Mouse (Mus musculus): ENCODE data around the gene Gp1ba. TPM values are rescaled to one million over a fixed set of nuclear protein-coding genes. Genes with fewer than 3 reads are reported as not detected.

Gene Gp1ba
- polyA plus RNA-seq, 1 experiment from 2014 or later: 0.37 TPM

DNA sequence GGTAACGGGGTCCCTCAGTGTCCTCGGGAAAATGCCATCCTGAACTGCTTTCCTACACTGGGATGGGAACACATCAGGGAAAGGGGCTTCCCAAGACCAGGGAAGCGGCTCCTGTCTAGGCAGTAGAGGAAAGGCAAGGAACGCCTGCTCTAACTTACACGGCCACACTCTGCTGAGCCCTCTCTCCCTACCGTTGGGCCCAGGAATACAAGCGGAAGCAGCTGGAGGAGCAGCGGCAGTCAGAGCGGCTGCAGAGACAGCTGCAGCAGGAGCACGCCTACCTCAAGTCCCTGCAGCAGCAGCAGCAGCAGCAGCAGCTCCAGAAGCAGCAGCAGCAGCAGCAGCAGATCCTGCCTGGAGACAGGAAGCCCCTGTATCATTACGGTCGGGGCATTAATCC lies 32.2 kb upstream of the Gp1ba start:
- DNase-seq (ENCODE audit: low spot score): no peak
- H3K4me3 ChIP-seq (ENCODE audit: low read depth, low read length): no peak overlapping the region
- no peak overlapping the region for H3K9ac ChIP-seq (ENCODE audit: low read length)
- H3K4me2 ChIP-seq (ENCODE audit: low read length): no peak overlapping the region
- no peaks in the 10 kb centered on the region for H3K9me3 ChIP-seq (ENCODE audit: control insufficient read depth, low read length)
- H3K36me3 ChIP-seq (ENCODE audit: control insufficient read depth, insufficient read depth, low read length): peaks cover 95% of the 10 kb centered on the region
- WGBS: 71% methylated on average over 12 of the region's 12 CpGs
- no peak overlapping the region for H3K27ac ChIP-seq (ENCODE audit: low read depth)
- no peak for ATAC-seq (replicated peaks; ENCODE audit: low FRiP score, low TSS enrichment, low read depth)
- H3K4me1 ChIP-seq (replicated peaks; ENCODE audit: control insufficient read depth, insufficient read depth, low read length): no peaks in the 10 kb centered on the region
- H3K27me3 ChIP-seq (replicated peaks; ENCODE audit: control insufficient read depth, insufficient read depth, low read length): no peaks in the 10 kb centered on the region

DNA sequence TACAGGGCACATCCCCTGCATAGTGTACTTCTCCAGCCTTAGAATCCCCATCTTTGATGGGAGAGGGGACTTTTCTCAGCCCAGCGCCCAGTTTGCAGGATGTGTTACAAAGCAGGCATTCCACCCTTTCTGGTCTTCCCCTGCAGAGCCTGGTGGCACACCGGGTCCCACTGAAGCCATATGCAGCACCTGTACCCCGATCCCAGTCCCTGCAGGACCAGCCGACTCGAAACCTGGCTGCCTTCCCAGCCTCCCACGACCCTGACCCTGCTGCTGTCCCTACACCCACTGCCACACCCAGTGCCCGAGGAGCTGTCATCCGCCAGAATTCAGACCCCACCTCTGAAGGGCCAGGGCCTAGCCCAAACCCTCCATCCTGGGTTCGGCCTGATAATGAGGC lies 31.3 kb upstream of the Gp1ba start:
- H3K4me3 ChIP-seq (ENCODE audit: low read depth, low read length): no peak overlapping the region
- H3K9me3 ChIP-seq (ENCODE audit: control insufficient read depth, low read length): no peaks in the 10 kb centered on the region
- no peak overlapping the region for H3K9ac ChIP-seq (ENCODE audit: low read length)
- peaks cover 95% of the 10 kb centered on the region for H3K36me3 ChIP-seq (ENCODE audit: control insufficient read depth, insufficient read depth, low read length)
- no peak for DNase-seq (ENCODE audit: low spot score)
- no peak for ATAC-seq (replicated peaks; ENCODE audit: low FRiP score, low TSS enrichment, low read depth)
- H3K4me1 ChIP-seq (replicated peaks; ENCODE audit: control insufficient read depth, insufficient read depth, low read length): no peaks in the 10 kb centered on the region
- no peaks in the 10 kb centered on the region for H3K27me3 ChIP-seq (replicated peaks; ENCODE audit: control insufficient read depth, insufficient read depth, low read length)
- no peak overlapping the region for H3K27ac ChIP-seq (ENCODE audit: low read depth)
- 90% methylated on average over 9 of the region's 9 CpGs for WGBS
- no peak overlapping the region for H3K4me2 ChIP-seq (ENCODE audit: low read length)

DNA sequence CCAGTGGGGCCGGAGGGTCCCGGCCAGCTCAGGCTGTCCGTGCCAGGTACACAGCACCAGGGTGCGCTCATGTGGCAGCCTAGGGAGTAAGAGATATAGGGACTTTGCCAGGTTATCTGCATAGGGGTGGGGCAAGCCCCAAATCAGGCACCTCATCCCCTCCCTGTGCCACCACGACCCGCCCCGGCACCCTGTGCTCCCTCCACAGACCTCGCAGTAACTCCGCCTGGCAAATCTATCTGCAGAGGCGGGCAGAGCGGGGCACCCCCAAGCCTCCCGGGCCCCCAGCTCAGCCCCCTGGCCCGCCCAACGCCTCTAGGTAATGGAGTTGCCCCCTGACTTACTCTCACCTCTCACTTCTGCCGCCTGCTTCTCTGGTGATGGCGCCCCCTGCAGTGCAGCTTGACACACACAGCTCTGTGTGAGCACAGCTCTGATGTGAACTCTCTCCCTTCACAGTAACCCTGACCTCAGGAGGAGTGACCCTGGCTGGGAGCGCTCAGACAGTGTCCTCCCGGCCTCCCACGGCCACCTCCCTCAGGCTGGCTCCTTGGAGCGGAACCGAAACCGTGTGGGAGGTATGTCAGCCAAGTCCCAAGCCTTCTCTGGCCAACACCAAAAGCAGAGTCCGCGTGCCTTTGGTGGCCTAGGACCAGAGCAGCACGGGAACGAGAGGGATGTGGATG lies 30.4 kb upstream of the Gp1ba start:
- Histone ChIP-seq H3K4me1 (replicated peaks; ENCODE audit: control insufficient read depth, insufficient read depth, low read length) (no peaks in the 10 kb centered on the region), H3K36me3 (ENCODE audit: control insufficient read depth, insufficient read depth, low read length) (peaks cover 95% of the 10 kb centered on the region), H3K4me2 (ENCODE audit: low read length) (no peak overlapping the region), H3K4me3 (ENCODE audit: low read depth, low read length) (no peak overlapping the region), H3K9ac (ENCODE audit: low read length) (no peak overlapping the region), H3K27me3 (replicated peaks; ENCODE audit: control insufficient read depth, insufficient read depth, low read length) (no peaks in the 10 kb centered on the region), H3K27ac (ENCODE audit: low read depth) (no peak overlapping the region), H3K9me3 (ENCODE audit: control insufficient read depth, low read length) (no peaks in the 10 kb centered on the region)
- no peak for DNase-seq (ENCODE audit: low spot score)
- WGBS: 89% methylated on average over 26 of the region's 26 CpGs
- ATAC-seq (replicated peaks; ENCODE audit: low FRiP score, low TSS enrichment, low read depth): no peak

DNA sequence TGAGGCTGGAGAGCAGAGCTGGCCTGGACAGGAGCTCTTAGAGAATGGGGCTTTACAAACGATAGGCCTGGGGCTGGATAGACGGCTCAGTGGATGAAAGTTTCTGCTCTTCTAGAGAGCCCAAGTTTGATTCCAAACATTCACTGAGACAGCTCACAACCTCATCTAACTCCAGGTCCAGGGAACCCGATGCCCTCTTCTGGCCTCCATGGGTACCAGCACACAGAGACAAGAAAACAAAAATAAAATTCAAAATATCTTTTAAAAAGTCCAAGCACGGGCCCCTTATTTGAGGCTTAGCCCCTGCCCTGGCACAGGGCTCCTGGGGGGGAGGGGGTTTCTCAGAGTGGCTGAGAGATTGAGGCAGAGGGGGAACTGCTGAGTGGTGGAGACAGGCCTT lies 28.2 kb upstream of the Gp1ba start:
- no peaks in the 10 kb centered on the region for H3K27me3 ChIP-seq (replicated peaks; ENCODE audit: control insufficient read depth, insufficient read depth, low read length)
- H3K4me2 ChIP-seq (ENCODE audit: low read length): no peak overlapping the region
- H3K36me3 ChIP-seq (ENCODE audit: control insufficient read depth, insufficient read depth, low read length): peaks cover 74% of the 10 kb centered on the region
- no peak overlapping the region for H3K9ac ChIP-seq (ENCODE audit: low read length)
- no peak overlapping the region for H3K27ac ChIP-seq (ENCODE audit: low read depth)
- WGBS: 81% methylated on average over 4 of the region's 4 CpGs
- no peak overlapping the region for H3K4me3 ChIP-seq (ENCODE audit: low read depth, low read length)
- no peaks in the 10 kb centered on the region for H3K9me3 ChIP-seq (ENCODE audit: control insufficient read depth, low read length)
- DNase-seq (ENCODE audit: low spot score) (no peak), ATAC-seq (replicated peaks; ENCODE audit: low FRiP score, low TSS enrichment, low read depth) (no peak)
- H3K4me1 ChIP-seq (replicated peaks; ENCODE audit: control insufficient read depth, insufficient read depth, low read length): peaks cover 14% of the 10 kb centered on the region; the same call in 1 of the 2 replicates

DNA sequence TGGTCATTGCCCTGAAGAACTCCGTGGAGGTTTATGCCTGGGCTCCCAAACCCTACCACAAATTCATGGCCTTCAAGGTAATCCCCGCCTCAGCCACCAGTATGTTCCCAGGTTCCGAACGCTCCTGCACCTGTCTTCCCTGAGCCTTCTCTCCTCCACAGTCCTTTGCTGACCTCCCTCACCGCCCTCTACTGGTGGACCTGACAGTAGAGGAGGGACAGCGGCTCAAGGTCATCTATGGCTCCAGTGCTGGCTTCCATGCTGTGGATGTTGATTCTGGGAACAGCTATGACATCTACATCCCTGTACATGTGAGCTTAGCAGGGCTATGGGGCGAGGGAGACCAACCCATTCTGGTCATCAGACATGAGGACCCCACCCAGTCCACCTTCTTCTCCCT lies 26.4 kb upstream of the Gp1ba start:
- Histone ChIP-seq H3K4me2 (ENCODE audit: low read length) (no peak overlapping the region), H3K4me1 (replicated peaks; ENCODE audit: control insufficient read depth, insufficient read depth, low read length) (peaks cover 15% of the 10 kb centered on the region; the same call in 1 of the 2 replicates), H3K27ac (ENCODE audit: low read depth) (no peak overlapping the region), H3K9me3 (ENCODE audit: control insufficient read depth, low read length) (no peaks in the 10 kb centered on the region), H3K4me3 (ENCODE audit: low read depth, low read length) (no peak overlapping the region), H3K9ac (ENCODE audit: low read length) (no peak overlapping the region), H3K27me3 (replicated peaks; ENCODE audit: control insufficient read depth, insufficient read depth, low read length) (no peaks in the 10 kb centered on the region), H3K36me3 (ENCODE audit: control insufficient read depth, insufficient read depth, low read length) (peaks cover 56% of the 10 kb centered on the region)
- ATAC-seq (replicated peaks; ENCODE audit: low FRiP score, low TSS enrichment, low read depth) (no peak), DNase-seq (ENCODE audit: low spot score) (no peak)
- 77% methylated on average over 7 of the region's 7 CpGs for WGBS

DNA sequence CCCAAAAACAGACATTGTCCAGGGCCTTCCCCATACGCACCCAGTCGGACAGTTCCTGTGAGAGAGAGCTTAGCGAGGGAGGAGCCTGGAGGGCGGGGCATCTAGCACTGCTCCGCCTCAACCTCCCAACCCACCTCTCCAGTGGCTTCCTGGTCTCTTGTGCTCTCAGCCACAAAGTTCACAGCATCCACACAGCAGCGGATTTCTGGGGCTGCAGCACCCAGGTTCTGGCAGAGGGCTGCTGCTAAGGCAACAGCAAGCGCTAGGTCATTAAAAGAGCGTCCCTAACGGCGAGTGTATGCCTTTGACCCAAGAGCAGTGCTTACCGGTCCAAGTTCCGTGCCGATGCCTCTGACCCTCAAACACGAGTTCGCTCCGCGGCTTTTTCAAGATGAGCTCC lies 23.8 kb upstream of the Gp1ba start:
- peak overlapping the region; percentile 95 for H3K4me2 ChIP-seq (ENCODE audit: low read length)
- DNase-seq (ENCODE audit: low spot score): peak; percentile 84
- H3K9ac ChIP-seq (ENCODE audit: low read length): peak overlapping the region; percentile 48
- H3K27ac ChIP-seq (ENCODE audit: low read depth): peak overlapping the region; percentile 65
- H3K27me3 ChIP-seq (replicated peaks; ENCODE audit: control insufficient read depth, insufficient read depth, low read length): no peaks in the 10 kb centered on the region
- peaks cover 31% of the 10 kb centered on the region for H3K36me3 ChIP-seq (ENCODE audit: control insufficient read depth, insufficient read depth, low read length)
- no peaks in the 10 kb centered on the region for H3K9me3 ChIP-seq (ENCODE audit: control insufficient read depth, low read length)
- H3K4me1 ChIP-seq (replicated peaks; ENCODE audit: control insufficient read depth, insufficient read depth, low read length): peaks cover 15% of the 10 kb centered on the region; the same call in 1 of the 2 replicates
- WGBS: 2% methylated on average over 17 of the region's 17 CpGs
- ATAC-seq (replicated peaks; ENCODE audit: low FRiP score, low TSS enrichment, low read depth): peak; percentile 85
- peak overlapping the region; percentile 37 for H3K4me3 ChIP-seq (ENCODE audit: low read depth, low read length)

DNA sequence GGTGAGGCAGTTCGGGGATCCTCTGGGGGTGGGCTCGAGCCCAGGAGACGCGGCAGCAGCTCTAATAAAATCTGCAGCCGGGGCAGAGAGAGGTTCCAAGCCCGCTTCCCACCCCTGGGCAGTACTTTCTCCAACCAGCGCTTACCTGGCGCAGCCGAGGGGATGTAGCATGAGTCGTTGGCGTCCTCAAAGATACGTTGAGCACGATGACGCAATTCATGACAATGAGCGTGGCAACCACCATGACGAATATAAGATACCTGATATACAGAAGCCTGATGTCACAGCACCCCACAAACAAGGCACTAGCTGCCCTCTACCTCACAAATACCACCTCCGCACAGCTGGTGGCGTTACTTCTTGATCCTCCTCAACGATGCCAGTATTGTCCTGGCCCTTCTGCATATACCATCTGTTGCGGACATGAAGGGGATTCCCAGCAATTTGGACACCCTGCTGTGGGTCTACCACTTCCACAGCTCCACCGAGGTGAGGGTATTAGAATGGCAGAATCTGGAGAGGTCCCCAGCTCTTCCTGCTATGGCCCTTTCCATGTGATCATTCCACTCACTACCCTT lies 23.3 kb upstream of the Gp1ba start, which contains the start of gene 4930544D05Rik:
Gene 4930544D05Rik (plus strand): TSS at position 333 of the 578 bp plus-strand sequence.
- peak within 1 kb of the TSS; percentile 65 for H3K27ac ChIP-seq (ENCODE audit: low read depth)
- H3K4me2 ChIP-seq (ENCODE audit: low read length): peak within 1 kb of the TSS; percentile 95
- ATAC-seq (replicated peaks; ENCODE audit: low FRiP score, low TSS enrichment, low read depth) (peak; percentile 43), DNase-seq (ENCODE audit: low spot score) (no peak)
- peak within 1 kb of the TSS; percentile 37 for H3K4me3 ChIP-seq (ENCODE audit: low read depth, low read length)
- H3K27me3 ChIP-seq (replicated peaks; ENCODE audit: control insufficient read depth, insufficient read depth, low read length): no peaks in the 10 kb centered on the region
- peaks cover 15% of the 10 kb centered on the region; the same call in 1 of the 2 replicates for H3K4me1 ChIP-seq (replicated peaks; ENCODE audit: control insufficient read depth, insufficient read depth, low read length)
- 14% methylated on average over 21 of the region's 21 CpGs for WGBS
- H3K36me3 ChIP-seq (ENCODE audit: control insufficient read depth, insufficient read depth, low read length): peaks cover 26% of the 10 kb centered on the region
- H3K9ac ChIP-seq (ENCODE audit: low read length): peak within 1 kb of the TSS; percentile 48
- no peaks in the 10 kb centered on the region for H3K9me3 ChIP-seq (ENCODE audit: control insufficient read depth, low read length)

DNA sequence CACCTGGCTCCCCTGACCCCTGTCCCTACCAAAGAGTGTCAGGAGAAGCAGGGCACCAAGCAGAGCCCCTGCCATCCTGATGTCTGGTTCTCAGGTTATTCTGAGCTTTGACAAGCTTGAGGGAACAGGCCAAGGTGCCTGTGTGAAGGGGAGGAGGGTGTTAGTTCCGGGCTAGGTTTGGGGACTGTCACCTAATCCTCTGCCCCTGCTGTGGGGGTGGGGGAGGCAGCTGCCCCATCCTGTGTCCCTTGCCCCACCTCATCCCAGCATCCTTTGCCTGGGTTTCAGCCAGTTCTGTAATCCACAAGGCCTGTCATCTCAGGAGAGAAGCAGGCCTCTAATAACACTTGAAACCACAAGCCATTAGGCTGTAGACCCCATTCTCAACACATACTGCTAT lies 19.8 kb upstream of the Gp1ba start, which contains the start of gene Chrne:
Gene Chrne (minus strand): TSS at position 116 of the 400 bp plus-strand sequence.
- no peak within 1 kb of the TSS for H3K4me2 ChIP-seq (ENCODE audit: low read length)
- ATAC-seq (replicated peaks; ENCODE audit: low FRiP score, low TSS enrichment, low read depth) (no peak), DNase-seq (ENCODE audit: low spot score) (no peak)
- no peaks in the 10 kb centered on the region for H3K27me3 ChIP-seq (replicated peaks; ENCODE audit: control insufficient read depth, insufficient read depth, low read length)
- no peak within 1 kb of the TSS for H3K27ac ChIP-seq (ENCODE audit: low read depth)
- H3K9ac ChIP-seq (ENCODE audit: low read length): no peak within 1 kb of the TSS
- H3K9me3 ChIP-seq (ENCODE audit: control insufficient read depth, low read length): no peaks in the 10 kb centered on the region
- H3K36me3 ChIP-seq (ENCODE audit: control insufficient read depth, insufficient read depth, low read length): no peaks in the 10 kb centered on the region
- WGBS: 45% methylated on average over 1 of the region's 1 CpGs
- H3K4me3 ChIP-seq (ENCODE audit: low read depth, low read length): no peak within 1 kb of the TSS
- peaks cover 15% of the 10 kb centered on the region; the same call in 1 of the 2 replicates for H3K4me1 ChIP-seq (replicated peaks; ENCODE audit: control insufficient read depth, insufficient read depth, low read length)

Data from intestine, embryonic 14.5 days (tissue).